Mouse (Mus musculus) stomach, postnatal 0 days (tissue): Measurements from ENCODE around the gene Snd1.

Source experiments
- CTCF ChIP-seq: IDR thresholded peaks from 2 replicates; pipeline ENCODE4 v1.5.1; 2016; ENCODE audit warnings: antibody characterized with exemption, low read depth, mild to moderate bottlenecking, moderate library complexity
- EP300 ChIP-seq: optimal IDR thresholded peaks from 2 replicates; pipeline ENCODE3; 2016; ENCODE audit warnings: antibody characterized with exemption

DNA sequence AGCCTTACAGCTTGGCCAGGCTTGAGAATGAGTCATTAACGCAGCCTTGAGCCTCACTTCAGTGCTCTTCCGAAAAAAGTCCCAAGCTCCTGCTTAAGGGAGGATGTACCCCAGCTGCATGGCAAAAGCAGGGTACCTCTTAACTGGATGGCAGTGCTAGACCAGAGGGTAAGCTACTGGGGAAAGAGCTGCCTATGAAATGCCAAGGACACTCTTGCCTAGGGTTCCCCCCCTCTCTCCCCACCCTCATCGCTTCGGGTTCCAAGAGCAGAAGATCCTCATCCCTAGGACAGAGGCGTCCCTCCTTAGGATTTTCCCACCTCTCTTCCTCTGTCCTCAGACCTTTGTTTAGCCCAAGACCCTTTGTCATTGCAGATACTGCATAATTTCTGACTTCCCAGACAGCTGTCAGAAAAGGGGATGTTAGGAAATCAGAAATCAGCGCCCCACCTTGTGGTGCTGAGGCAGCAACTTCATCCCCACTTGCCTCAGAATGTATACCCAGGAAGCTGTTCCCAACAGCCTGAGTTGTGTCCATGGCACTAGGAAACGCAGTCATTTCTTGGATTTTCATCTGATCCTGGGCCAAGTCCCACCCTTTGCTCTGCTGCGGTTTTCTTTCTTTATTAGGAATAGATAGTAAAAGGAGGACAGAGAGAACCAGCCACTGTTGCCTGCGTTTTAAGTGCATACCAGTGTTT lies 351.9 kb downstream of the Snd1 start:
- TF ChIP-seq CTCF (peak; percentile 33), EP300 (no peak)
